Mouse (Mus musculus) splenic B cell, adult 2 months (primary cell): Measurements from ENCODE around the gene Fam198b.
A peak's percentile ranks its signal among the peaks of the same experiment; 100 is the strongest.

ENCODE experiments used
- DNase-seq: peaks from one replicate; pipeline ENCODE4 v3.0.0-alpha.2; 2011; ENCODE audit warnings: low read depth, low spot score
- H3K27me3 ChIP-seq: 2 replicates; pipeline ENCODE4 v1.6.1; 2012; ENCODE audit warnings: mild to moderate bottlenecking, low read length, moderate library complexity, mixed read lengths; ENCODE audit not compliant: control insufficient read depth, poor library complexity, insufficient read depth, severe bottlenecking
- H3K36me3 ChIP-seq: 2 replicates; pipeline ENCODE4 v1.6.1; 2012; ENCODE audit warnings: mild to moderate bottlenecking, low read length, moderate library complexity, mixed read lengths; ENCODE audit not compliant: control insufficient read depth, poor library complexity, insufficient read depth, severe bottlenecking

Gene Fam198b

GRCm38 (mm10) chr3:79884305-79884704, at the start of gene Fam198b:
TSS of gene Fam198b (plus strand) at chr3:79884533.
- no peak for DNase-seq
- no peaks in the 10 kb centered on the region for H3K36me3 ChIP-seq

GRCm38 (mm10) chr3:79838751-79839150, 45.6 kb upstream of the Fam198b start:
- H3K27me3 ChIP-seq = no peaks in the 10 kb centered on the region
- no peaks in the 10 kb centered on the region for H3K36me3 ChIP-seq
- peak; percentile 33 for DNase-seq

More at GRCm38 (mm10) chr3:79884305-79884704, at the start of gene Fam198b:
- peaks cover 3% of the 10 kb centered on the region; the same call in 1 of the 2 replicates for H3K27me3 ChIP-seq

- DNase-seq = no peak
- Histone ChIP-seq H3K36me3 (no peaks in the 10 kb centered on the region), H3K27me3 (no peaks in the 10 kb centered on the region)
These were observed 42.9 kb upstream of the Fam198b start for GRCm38 (mm10) chr3:79841475-79841874.

GRCm38 (mm10) chr3:79842165-79842564, 42.2 kb upstream of the Fam198b start:
- DNase-seq = peak; percentile 88
- H3K36me3 ChIP-seq = no peaks in the 10 kb centered on the region

GRCm38 (mm10) chr3:79842616-79843016, 41.7 kb upstream of the Fam198b start:
- no peaks in the 10 kb centered on the region for H3K27me3 ChIP-seq
- H3K36me3 ChIP-seq = no peaks in the 10 kb centered on the region
- DNase-seq = peak; percentile 80

More at GRCm38 (mm10) chr3:79842165-79842564, 42.2 kb upstream of the Fam198b start:
- no peaks in the 10 kb centered on the region for H3K27me3 ChIP-seq

GRCm38 (mm10) chr3:79843999-79844398, 40.3 kb upstream of the Fam198b start:
- Histone ChIP-seq H3K27me3 (no peaks in the 10 kb centered on the region), H3K36me3 (no peaks in the 10 kb centered on the region)
- peak; percentile 66 for DNase-seq

GRCm38 (mm10) chr3:79846633-79847032, 37.7 kb upstream of the Fam198b start:
- Histone ChIP-seq H3K27me3 (no peaks in the 10 kb centered on the region), H3K36me3 (no peaks in the 10 kb centered on the region)
- DNase-seq = no peak

GRCm38 (mm10) chr3:79848841-79849240, 35.5 kb upstream of the Fam198b start:
- H3K27me3 ChIP-seq = no peaks in the 10 kb centered on the region
- no peak for DNase-seq
- H3K36me3 ChIP-seq = no peaks in the 10 kb centered on the region

GRCm38 (mm10) chr3:79849621-79850020, 34.7 kb upstream of the Fam198b start:
- no peak for DNase-seq

GRCm38 (mm10) chr3:79850656-79851055, 33.7 kb upstream of the Fam198b start:
- Histone ChIP-seq H3K27me3 (no peaks in the 10 kb centered on the region), H3K36me3 (no peaks in the 10 kb centered on the region)
- no peak for DNase-seq

More at GRCm38 (mm10) chr3:79849621-79850020, 34.7 kb upstream of the Fam198b start:
- H3K36me3 ChIP-seq = no peaks in the 10 kb centered on the region
- H3K27me3 ChIP-seq = no peaks in the 10 kb centered on the region

- no peak for DNase-seq
- Histone ChIP-seq H3K27me3 (no peaks in the 10 kb centered on the region), H3K36me3 (no peaks in the 10 kb centered on the region)
These were observed 32.2 kb upstream of the Fam198b start for GRCm38 (mm10) chr3:79852108-79852507.

- DNase-seq = peak; percentile 6
- Histone ChIP-seq H3K27me3 (no peaks in the 10 kb centered on the region), H3K36me3 (no peaks in the 10 kb centered on the region)
These were observed 31.6 kb upstream of the Fam198b start, which contains the start of gene Tmem144 for GRCm38 (mm10) chr3:79852654-79853166. TSS of gene Tmem144 (minus strand) at chr3:79852773.

GRCm38 (mm10) chr3:79857780-79858179, 26.6 kb upstream of the Fam198b start:
- no peak for DNase-seq
- H3K36me3 ChIP-seq = no peaks in the 10 kb centered on the region
- no peaks in the 10 kb centered on the region; the same call in 1 of the 2 replicates for H3K27me3 ChIP-seq

GRCm38 (mm10) chr3:79858221-79858620, 26.1 kb upstream of the Fam198b start:
- no peak for DNase-seq
- H3K27me3 ChIP-seq = no peaks in the 10 kb centered on the region; the same call in 1 of the 2 replicates
- H3K36me3 ChIP-seq = no peaks in the 10 kb centered on the region

GRCm38 (mm10) chr3:79864824-79865223, 19.5 kb upstream of the Fam198b start:
- Histone ChIP-seq H3K27me3 (no peaks in the 10 kb centered on the region), H3K36me3 (no peaks in the 10 kb centered on the region)
- no peak for DNase-seq

GRCm38 (mm10) chr3:79866089-79866488, 18.2 kb upstream of the Fam198b start:
- Histone ChIP-seq H3K36me3 (no peaks in the 10 kb centered on the region), H3K27me3 (no peaks in the 10 kb centered on the region)
- DNase-seq = no peak
